Mouse (Mus musculus) layer of hippocampus, postnatal 25 days (tissue): ENCODE results near the gene Cmss1. TPM values are rescaled to one million over a fixed set of nuclear protein-coding genes. Genes with fewer than 3 reads are reported as not detected.
A peak's percentile ranks its signal among the peaks of the same experiment; 100 is the strongest.

Experiments used
- DNase-seq, 2 experiments: peaks; one replicate each; pipeline ENCODE4 v3.0.0; 2022; ENCODE audit warnings: mixed read lengths in 2 of 2, low spot score in 1 of 2; ENCODE audit errors: extremely low spot score in 1 of 2
- total RNA-seq, 2 experiments: library from RNA; stranded (reverse); gene quantifications; 2 replicates each; pipeline ENCODE4 v1.2.3; 2021

Gene Cmss1
- total RNA-seq, 2 experiments from 2014 or later = 13.5 to 17.0 TPM

DNA sequence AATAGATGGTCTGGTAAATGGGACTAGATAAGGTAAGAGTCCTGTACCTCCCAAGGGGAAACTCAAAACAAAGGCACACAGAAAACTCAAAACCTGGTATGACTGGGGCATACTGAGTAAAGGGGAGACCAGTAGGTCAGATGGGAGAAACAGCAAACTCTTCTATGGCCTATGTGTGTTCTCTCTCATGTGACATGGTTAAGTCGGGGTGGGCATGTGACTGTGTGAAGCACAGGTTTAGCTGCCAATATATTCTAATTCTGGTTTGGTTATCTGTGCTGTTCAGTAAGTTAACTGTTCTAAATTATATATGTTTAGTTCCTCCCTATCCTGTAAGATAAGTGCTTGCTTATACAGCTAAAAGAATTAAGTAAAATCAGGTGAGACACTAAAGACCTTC lies 46.5 kb downstream of the Cmss1 start:
- no peak for DNase-seq

DNA sequence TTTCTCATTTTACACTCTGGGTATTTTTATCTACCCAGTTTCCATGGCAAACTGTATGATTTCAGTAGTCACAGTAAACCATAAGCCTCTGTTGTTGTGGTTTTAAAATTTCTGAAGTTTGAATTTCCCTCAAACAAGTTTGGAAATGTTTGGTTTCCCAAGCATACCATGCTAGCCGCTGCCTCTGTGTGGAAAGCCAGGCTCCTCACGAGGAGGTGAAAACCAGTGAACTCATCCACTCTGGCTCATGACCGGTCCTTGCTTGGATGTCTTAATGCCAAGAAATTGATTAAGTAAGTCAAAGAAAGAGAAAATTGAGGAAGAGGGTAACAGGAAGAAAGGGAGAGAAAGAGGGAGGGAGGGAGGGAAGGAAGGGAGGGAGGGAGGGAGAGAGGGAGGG lies 48.4 kb downstream of the Cmss1 start:
- DNase-seq = no peak

DNA sequence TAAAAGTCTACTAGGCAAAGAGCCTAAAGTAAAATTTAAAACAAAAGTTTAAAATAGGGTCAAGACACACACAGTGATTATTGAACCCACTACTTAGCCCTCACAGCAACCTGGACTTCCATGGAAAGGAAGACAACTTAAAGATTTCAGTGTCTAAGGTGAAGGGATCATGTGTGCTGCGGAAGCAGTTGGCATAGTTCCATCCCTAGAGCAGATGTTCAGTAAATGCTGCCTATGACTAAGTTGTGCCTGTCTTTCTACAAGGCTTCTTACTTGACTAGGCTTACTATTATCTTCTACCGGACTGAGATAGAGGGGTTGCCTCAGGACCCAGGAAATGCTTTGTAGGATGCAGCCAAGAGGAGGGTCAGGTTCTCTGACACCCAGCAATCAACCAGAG lies 50.4 kb downstream of the Cmss1 start:
- DNase-seq = no peak

DNA sequence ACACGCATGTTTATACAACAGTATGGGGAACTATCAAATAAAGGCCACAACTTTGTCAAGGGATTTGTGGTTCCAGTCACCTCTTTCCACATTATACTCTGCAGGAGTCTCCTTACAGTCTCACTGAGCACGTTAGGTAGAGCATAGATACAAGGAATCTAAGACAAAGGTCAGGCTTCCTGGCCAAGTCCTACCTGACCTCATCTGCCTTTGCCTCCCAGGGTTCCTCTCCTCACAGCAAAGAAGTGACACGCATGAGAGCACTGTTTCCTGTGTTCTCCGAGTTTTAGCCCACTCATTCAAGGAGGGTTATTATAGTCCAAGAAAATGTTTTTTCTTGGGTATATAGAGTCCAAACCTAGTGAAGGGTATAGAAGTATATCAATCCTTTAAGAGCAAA lies 51.0 kb downstream of the Cmss1 start:
- no peak for DNase-seq

DNA sequence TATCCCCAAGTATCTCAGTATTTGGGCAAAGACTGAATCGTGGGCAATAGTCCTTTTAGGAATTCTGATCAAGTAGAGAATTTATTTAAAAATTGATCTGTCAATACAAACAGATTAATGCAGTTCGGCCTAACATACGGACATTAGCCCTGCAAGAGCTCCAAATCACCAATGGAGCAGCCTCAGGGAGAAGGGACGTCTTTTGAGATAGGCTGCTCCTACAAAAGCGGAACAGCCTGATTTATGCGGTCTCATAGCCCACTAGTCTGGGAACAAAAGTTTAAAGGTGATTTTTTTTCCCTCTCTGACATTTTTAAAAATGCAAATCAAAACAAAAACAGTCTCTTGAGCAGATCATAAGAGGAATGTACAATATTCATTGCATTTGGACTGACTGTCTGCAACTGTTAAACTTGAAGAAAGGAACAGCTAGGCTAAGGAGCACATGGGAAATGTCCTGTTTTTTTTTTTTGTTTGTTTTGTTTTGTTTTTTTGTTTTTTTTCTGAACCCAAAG lies 51.7 kb downstream of the Cmss1 start:
- DNase-seq = no peak

DNA sequence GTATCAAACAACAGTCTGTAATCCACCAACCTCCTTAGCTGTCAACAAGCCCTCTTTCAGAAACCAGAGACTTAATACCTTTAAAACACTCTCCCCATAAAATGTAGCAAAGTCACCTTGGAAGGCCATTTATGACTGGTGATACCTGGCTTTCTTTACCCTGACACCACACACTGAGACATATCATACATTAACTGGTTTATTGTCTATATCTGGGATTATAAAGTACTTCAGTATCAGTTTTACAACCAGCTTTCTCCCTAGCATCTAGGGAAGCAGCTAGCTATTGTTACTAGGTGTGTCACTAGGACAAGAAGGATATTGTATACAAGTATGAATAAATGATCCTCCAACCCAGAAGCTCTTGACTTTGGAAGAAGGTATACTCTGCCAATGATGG lies 53.4 kb downstream of the Cmss1 start:
- no peak for DNase-seq

DNA sequence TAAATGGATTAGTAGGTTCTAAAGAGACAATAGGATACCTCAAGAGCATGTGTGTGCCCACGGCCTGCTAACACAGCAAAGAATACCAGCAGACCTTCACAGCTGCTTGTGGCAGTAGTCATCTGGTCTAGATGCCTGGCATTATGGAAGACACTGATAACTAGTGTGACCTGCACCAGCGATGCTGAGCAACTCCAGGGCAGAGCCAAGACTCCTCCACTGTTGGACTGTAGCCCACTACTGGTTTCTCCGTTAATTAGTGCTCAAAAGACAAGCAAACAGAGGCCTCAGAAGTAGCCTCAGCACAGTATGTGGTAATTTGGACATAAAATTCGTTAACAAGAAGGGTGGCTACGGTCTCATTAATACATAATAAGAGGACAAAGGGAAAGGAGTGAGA lies 54.0 kb downstream of the Cmss1 start:
- DNase-seq = no peak

DNA sequence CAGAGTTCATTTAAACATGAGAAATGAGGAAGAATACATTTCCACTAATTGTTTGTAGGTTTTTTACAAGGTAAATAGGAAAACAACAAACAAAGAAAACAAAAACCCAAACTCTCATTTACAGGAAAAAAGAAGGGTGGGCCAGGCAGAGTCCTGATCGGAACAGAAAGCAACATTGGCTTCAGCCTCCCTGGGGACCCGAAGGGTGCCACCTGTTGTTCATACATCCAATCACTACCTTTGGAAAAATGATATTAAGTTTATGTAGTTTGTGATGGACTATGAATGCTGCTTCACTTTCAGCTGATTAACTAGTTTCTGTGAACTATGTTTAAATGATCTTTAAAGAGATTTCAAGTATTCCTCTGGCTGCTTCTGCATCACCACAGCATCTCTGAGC lies 55.0 kb downstream of the Cmss1 start:
- no peak for DNase-seq

DNA sequence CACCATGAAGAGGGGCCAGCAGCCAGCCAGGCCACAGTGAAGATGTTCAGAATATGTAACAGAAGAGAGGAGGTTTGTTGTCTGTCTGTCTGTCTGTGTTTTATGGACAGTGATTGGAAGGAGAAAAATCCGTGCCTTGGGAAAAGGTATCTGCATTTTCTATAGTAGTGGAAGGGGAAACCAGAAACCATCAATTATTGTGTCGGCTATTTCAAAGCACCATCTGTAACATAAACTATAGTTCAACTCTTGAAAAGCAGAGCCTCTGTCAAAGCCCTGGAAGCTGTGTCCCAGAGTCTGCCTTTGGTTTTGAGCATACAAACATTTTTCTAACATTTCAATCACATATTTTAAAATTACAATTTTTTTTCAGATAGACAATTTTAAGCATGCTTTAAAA lies 55.8 kb downstream of the Cmss1 start:
- DNase-seq = no peak

DNA sequence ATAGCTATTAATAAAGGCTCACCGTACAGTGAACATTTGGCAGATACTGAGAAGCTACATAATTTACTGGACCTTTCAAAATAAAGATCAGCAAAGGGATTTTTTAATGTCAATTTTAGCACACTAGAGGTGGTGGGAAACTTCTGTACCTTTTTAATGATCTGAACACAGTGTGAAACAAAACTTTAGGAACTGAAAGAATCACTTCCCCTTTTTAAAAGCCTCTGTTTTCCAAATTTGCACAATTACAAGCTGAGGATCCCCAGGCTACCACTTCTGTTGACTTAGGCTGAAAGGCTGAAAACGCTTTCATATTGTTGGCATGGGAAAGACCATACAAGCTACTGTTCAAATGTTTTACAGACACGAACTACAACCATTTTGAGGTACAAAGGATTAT lies 56.6 kb downstream of the Cmss1 start:
- DNase-seq = no peak

DNA sequence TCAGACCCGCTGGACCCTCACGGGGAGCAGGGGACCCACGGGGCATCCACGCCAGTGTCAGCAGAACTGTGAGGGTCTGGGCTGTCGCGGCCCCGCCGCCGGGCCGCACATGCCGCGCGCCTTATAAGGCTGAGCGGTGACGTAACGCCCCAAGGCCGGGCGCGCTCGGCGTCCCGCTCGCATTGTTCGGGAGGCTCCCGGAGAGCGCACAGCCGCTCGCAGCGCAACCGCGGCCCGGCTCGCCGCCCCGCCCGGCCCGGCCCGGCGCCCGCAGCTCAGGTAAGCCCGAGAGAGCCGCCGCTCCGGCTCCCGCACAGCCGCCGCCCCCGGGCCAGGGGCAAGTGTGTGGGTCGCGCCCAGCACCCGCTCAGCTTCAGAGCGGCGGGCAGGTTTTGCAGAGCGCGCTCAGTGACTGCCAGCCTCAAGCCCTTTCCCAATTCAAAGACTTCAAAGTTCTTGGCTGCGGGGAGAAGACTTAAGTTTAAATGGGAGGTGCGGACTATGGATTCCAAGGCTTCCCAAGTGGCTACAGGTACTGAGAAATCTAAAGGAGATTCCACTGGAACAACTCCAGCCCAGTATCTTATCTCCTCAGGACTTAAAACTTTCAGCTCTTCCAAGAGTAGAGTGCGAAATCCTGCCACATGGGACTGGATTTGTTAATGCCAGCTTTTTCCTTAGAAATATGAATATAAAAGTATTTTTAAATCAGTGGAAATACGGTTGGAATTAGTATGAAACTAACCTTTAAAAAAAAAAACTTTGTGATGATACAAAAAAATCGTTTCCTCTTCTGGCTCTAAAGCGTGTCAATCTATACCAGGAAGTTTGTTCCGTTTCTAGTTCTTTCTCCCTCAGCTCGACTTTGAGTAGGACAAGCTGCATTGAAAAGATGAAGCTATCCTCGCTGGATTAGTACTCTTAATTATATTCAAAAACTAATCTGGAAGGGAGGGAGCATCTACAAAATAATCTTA lies 57.3 kb downstream of the Cmss1 start:
- peak; percentile 38 to 40 for DNase-seq

DNA sequence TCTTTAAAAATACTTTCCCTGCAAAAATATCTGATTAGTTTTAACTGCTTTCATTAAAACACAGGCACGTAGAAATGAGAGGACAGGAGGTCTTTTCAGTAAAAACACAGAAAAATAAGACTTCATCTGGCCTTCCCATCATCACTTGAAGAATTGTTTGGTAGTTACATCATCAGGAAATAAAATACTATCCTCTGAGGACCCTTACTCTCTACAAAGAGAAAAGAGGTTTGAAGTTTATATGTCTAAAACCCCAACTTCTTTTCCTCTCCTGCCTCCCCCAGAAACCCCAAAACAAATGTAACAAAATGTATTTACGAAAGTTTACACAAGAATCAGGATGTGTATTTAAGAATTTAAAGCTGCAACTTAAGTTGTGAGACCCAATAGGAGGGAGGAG lies 58.1 kb downstream of the Cmss1 start:
- DNase-seq = no peak

DNA sequence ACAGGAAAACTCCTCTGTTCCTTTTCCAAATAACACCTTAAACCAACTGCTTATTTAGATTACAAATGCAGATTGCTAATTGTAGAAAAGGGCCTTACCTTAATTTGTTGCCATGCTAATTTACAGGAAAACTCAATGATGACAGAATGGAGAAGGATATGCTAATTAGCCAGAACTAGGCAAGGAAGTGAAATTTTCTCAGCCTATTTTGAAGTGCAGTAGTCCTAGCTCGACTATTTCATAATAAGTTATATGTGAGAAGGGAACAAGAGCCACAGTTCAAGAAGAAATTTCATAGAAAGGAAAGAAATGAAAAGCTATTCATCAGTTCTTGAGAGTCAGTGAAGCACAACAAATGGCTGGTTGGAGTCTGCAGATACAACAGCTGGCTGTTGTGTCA lies 60.3 kb downstream of the Cmss1 start:
- no peak for DNase-seq

DNA sequence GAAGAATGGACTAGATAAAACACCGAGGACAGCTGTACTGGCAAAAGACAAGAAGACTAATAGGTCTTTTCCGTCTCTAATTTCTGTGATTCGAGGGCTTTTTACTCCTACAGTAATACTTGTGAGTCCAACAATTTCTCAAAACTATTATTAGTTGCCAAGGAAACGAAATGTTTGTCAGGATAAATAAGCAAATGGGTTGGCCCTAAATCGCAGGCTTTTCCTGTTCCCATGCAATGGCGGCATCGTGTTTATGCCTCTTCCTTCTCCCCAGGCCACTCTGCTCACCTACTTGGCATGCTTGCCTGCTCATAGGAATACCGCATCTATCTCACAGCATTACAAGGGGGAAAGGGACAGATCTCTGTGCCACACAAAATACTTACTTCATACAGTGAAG lies 62.2 kb downstream of the Cmss1 start:
- DNase-seq = no peak

DNA sequence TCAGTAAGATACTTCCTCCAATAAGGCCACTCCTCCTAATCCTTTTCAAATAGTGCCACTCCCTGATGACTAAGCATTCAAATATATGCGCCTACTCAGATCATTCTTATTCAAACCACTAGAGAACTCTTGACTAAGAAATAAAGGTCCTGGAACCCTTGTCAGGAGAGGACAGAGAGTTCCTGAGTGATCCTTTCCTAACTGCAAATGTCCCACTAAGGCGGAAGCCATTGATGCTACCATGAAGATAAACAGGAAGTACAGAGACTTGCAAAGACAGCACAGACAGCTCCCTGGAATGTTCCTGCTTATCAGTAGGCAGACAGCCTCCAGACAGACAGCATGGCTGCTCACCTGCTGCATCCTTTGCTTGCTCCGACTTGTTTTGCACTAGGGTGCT lies 63.4 kb downstream of the Cmss1 start:
- no peak for DNase-seq

DNA sequence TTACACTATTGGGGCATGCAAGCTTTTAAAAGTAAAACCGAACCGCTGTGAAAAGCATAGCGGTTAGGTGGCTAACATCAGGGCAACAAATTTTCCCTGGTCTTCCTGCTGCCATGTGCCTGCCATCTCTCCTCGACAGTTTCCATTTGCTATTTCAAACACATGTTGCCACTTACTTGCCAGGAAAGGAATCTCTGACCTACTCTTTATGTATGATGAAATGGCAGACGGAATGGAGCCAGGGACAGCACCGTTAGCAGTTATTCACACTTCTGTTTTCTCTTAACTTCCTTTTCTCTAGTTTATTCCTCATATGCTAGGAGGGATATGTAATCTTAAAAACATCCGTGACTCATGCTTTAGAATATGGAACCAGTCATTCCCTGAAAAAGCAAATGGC lies 70.2 kb downstream of the Cmss1 start:
- no peak for DNase-seq

DNA sequence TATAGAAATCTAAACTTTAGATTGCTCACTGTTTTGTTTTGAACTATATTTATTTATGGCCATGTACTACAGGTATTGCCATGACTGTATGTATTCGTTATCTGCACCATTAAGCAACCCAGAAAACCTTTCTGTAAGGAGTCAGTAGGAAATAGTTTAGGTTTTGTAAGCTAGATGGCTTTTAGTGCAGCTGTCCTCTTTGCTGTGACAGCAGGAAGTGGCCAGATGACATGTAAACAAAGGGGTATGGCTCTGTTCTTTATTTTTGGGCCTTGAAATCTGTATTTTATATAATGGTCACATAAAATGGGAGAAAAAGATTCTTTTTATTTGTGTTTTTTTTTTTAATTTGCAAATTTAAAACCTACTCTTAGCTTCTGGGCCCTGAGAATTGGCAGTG lies 71.9 kb downstream of the Cmss1 start:
- no peak for DNase-seq

DNA sequence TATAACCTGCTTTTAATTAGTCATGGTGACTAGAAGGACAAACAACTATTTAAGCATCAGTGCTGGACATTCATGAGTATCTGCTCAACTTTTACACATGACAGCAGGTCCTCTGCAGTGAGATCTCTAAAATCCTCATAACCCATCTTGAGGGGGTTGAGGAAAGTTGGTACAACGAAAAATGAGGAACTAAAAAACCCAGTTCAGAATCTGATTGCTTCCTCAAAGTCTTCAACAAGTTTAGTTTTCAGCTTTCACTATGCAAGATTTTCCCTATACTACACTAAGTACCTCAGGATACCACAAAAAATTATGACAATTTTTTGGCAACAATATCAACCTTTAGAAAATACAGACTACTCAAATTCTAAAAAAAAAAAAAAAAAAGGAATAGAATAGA lies 72.3 kb downstream of the Cmss1 start:
- no peak for DNase-seq

DNA sequence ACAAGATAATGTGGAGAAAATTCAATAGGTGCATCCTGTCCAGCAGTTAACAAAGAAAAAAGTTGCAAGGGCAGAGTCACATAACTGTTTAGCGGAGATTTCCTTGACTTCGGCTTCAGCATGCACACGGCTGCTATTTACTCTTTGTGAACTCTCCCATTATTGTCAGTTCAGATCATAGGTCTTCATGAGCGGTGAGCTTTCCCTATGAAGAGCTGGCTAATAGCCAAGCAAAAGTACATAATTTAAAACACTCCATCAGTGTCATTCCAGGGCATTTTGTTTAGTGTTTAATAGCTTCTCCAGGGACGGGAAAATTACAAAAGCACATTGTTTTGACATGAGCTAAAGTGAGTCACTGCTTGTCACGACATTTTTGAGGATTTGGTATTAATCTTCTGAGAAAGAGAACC lies 74.6 kb downstream of the Cmss1 start:
- no peak for DNase-seq

DNA sequence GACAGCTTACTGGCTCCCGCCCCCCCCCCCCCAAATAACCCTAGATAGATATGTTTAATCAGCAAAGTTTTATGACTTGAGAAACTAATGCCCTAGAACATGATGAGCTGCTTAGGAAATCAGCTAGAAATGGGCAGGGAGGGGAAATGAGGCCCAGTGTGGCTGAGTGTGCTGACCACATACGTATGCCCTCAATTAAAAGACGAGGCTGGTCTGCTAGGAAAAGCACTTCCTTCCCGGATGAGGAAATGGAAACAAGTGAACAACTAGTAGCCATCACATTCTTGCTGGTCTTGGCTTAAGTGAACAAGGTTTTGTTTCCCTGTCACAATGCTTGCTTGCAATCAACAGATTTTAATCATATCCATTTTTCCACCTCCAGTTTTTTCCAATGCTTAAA lies 76.1 kb downstream of the Cmss1 start:
- no peak for DNase-seq

DNA sequence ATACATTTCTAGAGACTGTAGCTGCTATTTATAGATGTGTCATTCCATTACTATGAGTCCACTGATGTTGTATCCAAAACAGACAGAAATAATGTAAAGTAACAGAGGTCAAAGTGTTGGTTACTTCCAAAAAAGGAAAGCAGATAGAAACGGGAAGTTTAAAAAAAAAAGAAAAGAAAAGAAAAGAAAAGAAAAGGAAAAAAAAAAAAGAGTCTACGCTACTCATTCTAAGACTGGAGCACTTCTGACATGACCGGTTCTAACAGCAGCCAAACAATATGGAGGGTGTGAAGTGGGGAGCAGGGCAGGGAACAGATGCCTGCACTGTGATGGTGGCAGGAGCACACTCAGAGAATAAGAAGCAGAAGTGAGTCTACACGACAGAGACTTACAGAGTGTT lies 78.2 kb downstream of the Cmss1 start:
- no peak for DNase-seq

DNA sequence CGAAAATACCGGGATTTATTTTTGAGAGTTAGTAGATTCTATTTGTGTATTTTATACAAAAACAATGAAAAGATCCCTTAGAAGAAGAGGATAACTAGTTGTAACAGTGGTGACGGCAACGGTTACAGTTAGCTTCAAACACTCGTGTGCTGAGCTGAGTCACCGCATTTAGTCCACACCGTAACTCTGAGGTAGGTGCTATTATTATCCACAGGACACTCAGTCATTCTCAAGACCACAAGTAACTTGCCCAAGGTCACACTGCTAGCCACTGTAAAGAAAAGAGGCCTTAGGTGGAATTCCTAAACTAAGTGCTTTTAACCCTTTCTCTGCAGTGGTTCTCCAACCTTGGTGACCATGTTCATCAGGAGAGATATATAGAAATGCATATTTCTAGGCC lies 79.8 kb downstream of the Cmss1 start:
- no peak for DNase-seq
